Mouse (Mus musculus) hindbrain, postnatal 0 days (tissue): ENCODE measurements around the gene Cyp26a1. TPM values are rescaled to one million over a fixed set of nuclear protein-coding genes. Genes with fewer than 3 reads are reported as not detected.

ENCODE experiments used
- ATAC-seq: fragments of 200-750 bp; cut with Nextera tagmentation; 2 replicates; pipeline ENCODE4 v1.8.0; 2017; ENCODE audit warnings: mild to moderate bottlenecking, moderate TSS enrichment, moderate library complexity
- DNase-seq: peaks from one replicate; pipeline ENCODE4 v3.0.0-alpha.2; 2015; ENCODE audit warnings: low spot score
- H3K27ac ChIP-seq: fragments of 300-500 bp; sonication (generic); 2 replicates; pipeline ENCODE4 v1.5.1; 2014; ENCODE audit warnings: mild to moderate bottlenecking
- H3K27me3 ChIP-seq: fragments of 300-500 bp; sonication (generic); 2 replicates; pipeline ENCODE4 v1.6.1; 2014; ENCODE audit warnings: low read length, mixed read lengths; ENCODE audit not compliant: insufficient read depth
- H3K36me3 ChIP-seq: fragments of 300-500 bp; sonication (generic); 2 replicates; pipeline ENCODE4 v1.6.1; 2014; ENCODE audit warnings: low read length, mixed read lengths; ENCODE audit not compliant: insufficient read depth
- H3K4me1 ChIP-seq: fragments of 300-500 bp; sonication (generic); 2 replicates; pipeline ENCODE4 v1.6.1; 2014; ENCODE audit warnings: antibody characterized with exemption, low read length, mixed read lengths; ENCODE audit not compliant: insufficient read depth
- H3K4me2 ChIP-seq: fragments of 300-500 bp; sonication (generic); 2 replicates; pipeline ENCODE4 v1.6.1; 2014; ENCODE audit warnings: low read depth, mild to moderate bottlenecking, low read length, moderate library complexity, mixed read lengths
- H3K4me3 ChIP-seq: fragments of 300-500 bp; sonication (generic); 2 replicates; pipeline ENCODE4 v1.5.1; 2014; ENCODE audit warnings: low read length
- H3K9ac ChIP-seq: fragments of 300-500 bp; sonication (generic); replicated peaks from 2 replicates; pipeline ENCODE4 v1.6.1; 2014; ENCODE audit warnings: mild to moderate bottlenecking, low read length, moderate library complexity, mixed read lengths
- H3K9me3 ChIP-seq: fragments of 300-500 bp; sonication (generic); 2 replicates; pipeline ENCODE4 v1.6.1; 2016; ENCODE audit warnings: low read length, mixed read lengths
- CTCF ChIP-seq: IDR thresholded peaks from 2 replicates; pipeline ENCODE4 v1.5.1; 2016; ENCODE audit warnings: antibody characterized with exemption, control low read depth, low read depth
- WGBS: fragments of 180-500 bp; shearing (Covaris S2); extraction: QIAGEN DNeasy Blood & Tissue Kit; methylation state at CpG from one replicate; pipeline ENCODE4 v1.1.7; 2014; 5-methylcytosine and 5-hydroxymethylcytosine counted together
- polyA plus RNA-seq: library from polyadenylated mRNA; unstranded; fragments of >200 nt; fragmentation: Nextera tagmentation; extraction: Ambion mirVana; gene quantifications from 2 replicates; pipeline ENCODE4 v1.2.1, GENCODE M21; 2015
- total RNA-seq: library from RNA; depleted of rRNA; stranded (reverse); fragments of >200 nt; gene quantifications from 2 replicates; pipeline ENCODE4 v1.2.3, GENCODE M21; 2014; rRNA removed

The Cyp26a1 gene
- total RNA-seq = 0.11 TPM in 1 of 2 replicates, not detected in the other
- not detected in 2 replicates for polyA plus RNA-seq

- Histone ChIP-seq H3K4me3 (peak within 1 kb of the TSS; percentile 31), H3K36me3 (no peaks in the 10 kb centered on the region), H3K27ac (no peak within 1 kb of the TSS), H3K27me3 (peaks cover 97% of the 10 kb centered on the region), H3K9me3 (no peaks in the 10 kb centered on the region), H3K4me2 (peak within 1 kb of the TSS; percentile 55), H3K9ac (no peak within 1 kb of the TSS), H3K4me1 (0 out of 2 replicates have a peak, but pooled peaks cover 4% of the 10 kb centered on the region)
- no peak for DNase-seq
- ATAC-seq = peak; percentile 30; the same call in 1 of the 2 replicates
- no peak for TF ChIP-seq CTCF
- under 1% methylated on average over 51 of the region's 51 CpGs for WGBS
These were observed at the start of gene Cyp26a1 for GRCm38 (mm10) chr19:37697651-37698272. Cyp26a1 (plus strand) TSS chr19:37697798.

- Histone ChIP-seq H3K36me3 (no peaks in the 10 kb centered on the region), H3K4me1 (no peaks in the 10 kb centered on the region), H3K27me3 (no peaks in the 10 kb centered on the region), H3K27ac (no peak overlapping the region), H3K4me2 (no peak overlapping the region), H3K9me3 (no peaks in the 10 kb centered on the region), H3K4me3 (no peak overlapping the region), H3K9ac (no peak overlapping the region)
- ATAC-seq = no peak
- peak; percentile 35 for DNase-seq
- WGBS = 40% methylated on average over 2 of the region's 2 CpGs
- peak; percentile 42 for TF ChIP-seq CTCF
These were observed 49.6 kb upstream of the Cyp26a1 start for GRCm38 (mm10) chr19:37647994-37648393.

- TF ChIP-seq CTCF = no peak
- DNase-seq (no peak), ATAC-seq (no peak)
These were observed 47.1 kb upstream of the Cyp26a1 start for GRCm38 (mm10) chr19:37650526-37650925.

GRCm38 (mm10) chr19:37654012-37654411, 43.6 kb upstream of the Cyp26a1 start:
- ATAC-seq (no peak), DNase-seq (no peak)
- WGBS = 35% methylated on average over 5 of the region's 5 CpGs
- Histone ChIP-seq H3K4me3 (no peak overlapping the region), H3K27me3 (no peaks in the 10 kb centered on the region), H3K27ac (no peak overlapping the region), H3K36me3 (no peaks in the 10 kb centered on the region), H3K4me2 (no peak overlapping the region), H3K4me1 (no peaks in the 10 kb centered on the region), H3K9me3 (no peaks in the 10 kb centered on the region), H3K9ac (no peak overlapping the region)
- no peak for TF ChIP-seq CTCF

More at GRCm38 (mm10) chr19:37650526-37650925, 47.1 kb upstream of the Cyp26a1 start:
- no peak overlapping the region for H3K9ac ChIP-seq
- H3K4me2 ChIP-seq = no peak overlapping the region
- no peaks in the 10 kb centered on the region for H3K9me3 ChIP-seq
- no peak overlapping the region for H3K4me3 ChIP-seq
- 59% methylated on average over 2 of the region's 2 CpGs for WGBS
- H3K36me3 ChIP-seq = no peaks in the 10 kb centered on the region
- H3K27ac ChIP-seq = no peak overlapping the region
- H3K4me1 ChIP-seq = no peaks in the 10 kb centered on the region
- no peaks in the 10 kb centered on the region for H3K27me3 ChIP-seq

GRCm38 (mm10) chr19:37656441-37656840, 41.2 kb upstream of the Cyp26a1 start:
- no peak overlapping the region for H3K4me3 ChIP-seq
- no peaks in the 10 kb centered on the region for H3K27me3 ChIP-seq
- no peak for TF ChIP-seq CTCF
- H3K36me3 ChIP-seq = no peaks in the 10 kb centered on the region
- no peaks in the 10 kb centered on the region for H3K4me1 ChIP-seq
- WGBS = 17% methylated on average over 9 of the region's 9 CpGs
- H3K27ac ChIP-seq = no peak overlapping the region
- no peak overlapping the region for H3K4me2 ChIP-seq
- ATAC-seq (no peak), DNase-seq (no peak)
- H3K9me3 ChIP-seq = no peaks in the 10 kb centered on the region
- H3K9ac ChIP-seq = no peak overlapping the region

GRCm38 (mm10) chr19:37665256-37665655, 32.3 kb upstream of the Cyp26a1 start:
- H3K27ac ChIP-seq = no peak overlapping the region
- DNase-seq = no peak
- H3K4me1 ChIP-seq = no peaks in the 10 kb centered on the region
- H3K4me2 ChIP-seq = no peak overlapping the region
- no peaks in the 10 kb centered on the region for H3K27me3 ChIP-seq
- H3K9me3 ChIP-seq = no peaks in the 10 kb centered on the region
- TF ChIP-seq CTCF = no peak
- ATAC-seq = no peak
- WGBS = 71% methylated on average over 6 of the region's 6 CpGs
- no peaks in the 10 kb centered on the region for H3K36me3 ChIP-seq
- H3K9ac ChIP-seq = no peak overlapping the region
- no peak overlapping the region for H3K4me3 ChIP-seq
